Mouse (Mus musculus) bone marrow macrophage, adult 2 months (primary cell): ENCODE results near the gene Trim17. TPM values are rescaled to one million over a fixed set of nuclear protein-coding genes. Genes with fewer than 3 reads are reported as not detected.
A peak's percentile ranks its signal among the peaks of the same experiment; 100 is the strongest.

ENCODE experiments used
- H3K27ac ChIP-seq: 2 replicates; pipeline ENCODE4 v1.5.1; 2012; ENCODE audit warnings: low read depth, low read length; ENCODE audit not compliant: insufficient read depth
- H3K4me1 ChIP-seq: 2 replicates; pipeline ENCODE4 v1.6.1; 2012; ENCODE audit warnings: low read length; ENCODE audit not compliant: control insufficient read depth, insufficient read depth
- H3K4me3 ChIP-seq: 2 replicates; pipeline ENCODE4 v1.5.1; 2012; ENCODE audit warnings: mild to moderate bottlenecking, low read length, moderate library complexity; ENCODE audit not compliant: insufficient read depth
- CTCF ChIP-seq: IDR thresholded peaks from 2 replicates; pipeline ENCODE4 v1.5.1; 2012; ENCODE audit warnings: low read depth, mild to moderate bottlenecking, low read length, moderate library complexity
- POLR2A ChIP-seq: IDR thresholded peaks from 2 replicates; pipeline ENCODE4 v1.6.1; 2012; ENCODE audit warnings: mild to moderate bottlenecking, low read depth, low read length, borderline replicate concordance
- polyA plus RNA-seq: library from polyadenylated mRNA; stranded (reverse); fragments of >200 nt; gene quantifications from 2 replicates; pipeline ENCODE4 v1.2.4, GENCODE M21; 2012; ENCODE audit not compliant: missing spikeins, insufficient read depth, insufficient read length

The Trim17 gene
- polyA plus RNA-seq, 1 experiment = 0.28 TPM

DNA sequence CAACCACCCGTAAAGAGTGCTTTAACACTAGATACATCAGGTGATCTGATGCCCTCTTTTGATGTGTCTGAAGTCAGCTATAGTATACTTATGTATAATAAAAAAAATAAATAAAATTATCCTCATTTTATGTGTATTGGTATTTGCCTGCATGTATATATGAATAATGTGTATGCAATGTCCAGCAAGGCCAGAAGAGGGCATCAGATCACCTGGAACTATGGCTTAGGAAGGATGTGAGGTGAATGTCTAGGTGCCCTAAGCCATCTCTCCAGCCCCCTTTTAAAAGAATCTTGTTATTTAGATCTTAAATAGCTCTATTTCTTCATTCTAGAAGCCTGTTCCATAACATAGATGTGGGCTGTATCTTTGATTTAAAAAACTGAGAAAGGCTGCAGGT, 12.9 kb downstream of the Trim17 start:
- H3K27ac ChIP-seq = no peak overlapping the region
- TF ChIP-seq CTCF (no peak), POLR2A (no peak)
- no peak overlapping the region for H3K4me3 ChIP-seq
- peaks cover 14% of the 10 kb centered on the region for H3K4me1 ChIP-seq

DNA sequence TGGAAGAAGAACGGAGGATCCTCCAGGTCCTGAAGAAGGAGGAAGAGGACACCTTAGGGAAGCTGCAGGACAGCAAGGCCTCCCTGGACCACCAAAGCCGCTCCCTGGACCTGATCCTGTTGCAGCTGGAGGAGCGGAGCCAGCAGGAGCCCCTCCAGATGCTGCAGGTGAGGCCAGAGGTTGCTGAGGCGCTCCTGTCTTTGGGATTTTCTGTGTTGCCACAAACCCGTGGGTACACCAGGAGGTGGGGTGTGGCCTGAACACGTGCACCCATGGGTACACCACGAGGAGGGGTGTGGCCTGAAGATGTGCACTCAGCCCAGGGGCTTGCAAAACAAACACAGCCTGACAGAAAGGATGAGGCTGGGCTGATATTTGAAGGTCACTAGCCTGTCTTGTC, 14.1 kb downstream of the Trim17 start:
- Histone ChIP-seq H3K4me1 (peaks cover 14% of the 10 kb centered on the region), H3K27ac (no peak overlapping the region), H3K4me3 (no peak overlapping the region)
- no peak for TF ChIP-seq CTCF

DNA sequence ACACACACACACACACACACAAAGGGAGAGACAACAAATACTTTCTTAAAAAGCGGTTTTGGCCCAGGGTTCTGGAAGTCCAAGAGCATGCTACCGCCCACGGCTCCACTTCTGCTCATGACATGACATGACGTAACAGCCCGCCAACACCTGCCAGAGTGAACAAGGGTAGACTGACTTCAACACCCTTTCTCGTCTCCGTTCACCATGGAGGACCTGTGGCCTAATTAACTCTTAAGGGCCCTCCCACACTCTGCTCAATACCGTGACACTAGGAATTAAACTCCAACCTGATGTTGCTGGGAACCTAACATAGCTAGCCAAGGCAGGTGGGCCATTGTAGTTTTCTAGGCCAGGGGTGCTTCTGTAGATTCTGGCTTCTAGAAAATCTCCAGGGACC, 14.5 kb downstream of the Trim17 start:
- no peak overlapping the region for H3K4me3 ChIP-seq
- TF ChIP-seq POLR2A (no peak), CTCF (no peak)
- peaks cover 14% of the 10 kb centered on the region for H3K4me1 ChIP-seq
- no peak overlapping the region for H3K27ac ChIP-seq

DNA sequence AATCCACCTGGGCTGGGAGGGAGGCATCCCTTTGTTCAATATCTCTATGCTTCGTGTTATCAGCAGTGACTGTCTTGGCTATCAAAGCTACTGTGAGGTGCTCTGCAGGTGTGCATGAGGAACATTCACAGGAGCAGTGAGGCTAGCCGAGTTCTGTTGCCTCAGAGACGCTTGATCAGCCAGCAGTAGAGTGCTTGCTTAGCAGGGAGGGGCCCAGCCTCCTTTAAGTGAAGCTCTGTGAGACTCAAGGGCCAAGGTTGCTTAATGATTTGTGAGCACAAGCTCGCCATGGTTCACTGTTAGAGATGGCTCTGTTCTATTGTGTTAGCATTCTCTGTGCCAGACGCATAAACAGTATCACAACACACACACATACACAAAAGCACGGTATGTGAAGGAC, 15.2 kb downstream of the Trim17 start:
- Histone ChIP-seq H3K4me1 (peaks cover 10% of the 10 kb centered on the region), H3K4me3 (no peak overlapping the region), H3K27ac (no peak overlapping the region)
- no peak for TF ChIP-seq CTCF
- no peak for TF ChIP-seq POLR2A

DNA sequence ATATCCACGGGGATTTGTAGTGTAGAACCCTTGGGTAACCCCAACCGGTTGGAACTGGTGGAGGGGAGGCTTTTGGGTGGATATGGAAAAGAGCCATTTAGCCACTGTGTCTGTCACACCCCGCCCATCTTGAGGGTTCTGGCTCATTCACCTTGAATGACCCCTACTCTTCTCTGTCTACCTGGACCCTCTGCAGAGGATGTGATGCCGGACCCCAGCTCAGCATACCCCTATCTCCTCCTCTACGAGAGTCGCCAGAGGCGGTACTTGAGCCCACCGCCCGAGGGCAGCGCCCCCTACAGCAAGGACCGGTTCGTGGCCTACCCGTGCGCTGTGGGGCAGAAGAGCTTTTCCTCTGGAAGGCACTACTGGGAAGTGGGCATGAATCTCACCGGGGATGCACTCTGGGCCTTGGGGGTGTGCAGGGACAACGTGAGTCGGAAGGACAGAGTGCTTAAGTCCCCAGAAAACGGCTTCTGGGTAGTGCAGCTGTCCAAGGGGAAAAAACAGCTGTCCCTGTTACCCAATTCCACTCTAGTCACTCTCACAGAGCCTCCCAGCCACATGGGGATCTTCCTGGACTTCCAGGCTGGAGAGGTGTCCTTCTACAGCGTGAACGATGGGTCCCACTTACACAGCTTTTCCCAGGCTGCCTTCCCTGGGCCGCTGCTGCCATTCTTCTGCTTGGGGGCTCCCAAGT, 16.5 kb downstream of the Trim17 start:
- TF ChIP-seq CTCF (0 out of 2 replicates have a peak, but pooled peaks have one; percentile 16), POLR2A (no peak)
- H3K4me3 ChIP-seq = no peak overlapping the region
- H3K4me1 ChIP-seq = peaks cover 5% of the 10 kb centered on the region
- H3K27ac ChIP-seq = no peak overlapping the region

- peaks cover 5% of the 10 kb centered on the region for H3K4me1 ChIP-seq
- no peak overlapping the region for H3K4me3 ChIP-seq
- TF ChIP-seq POLR2A (no peak), CTCF (no peak)
- H3K27ac ChIP-seq = no peak overlapping the region
Observed at GRCm38 (mm10) chr11:58971796-58972195, 17.3 kb downstream of the Trim17 start.

GRCm38 (mm10) chr11:58974414-58974813, 19.9 kb downstream of the Trim17 start:
- no peak for TF ChIP-seq CTCF
- no peak for TF ChIP-seq POLR2A
- no peak overlapping the region for H3K27ac ChIP-seq
- H3K4me3 ChIP-seq = no peak overlapping the region
- H3K4me1 ChIP-seq = peaks cover 5% of the 10 kb centered on the region

- TF ChIP-seq POLR2A = no peak
- peak overlapping the region; percentile 97 for H3K4me3 ChIP-seq
- H3K4me1 ChIP-seq = peaks cover 20% of the 10 kb centered on the region
- peak overlapping the region; percentile 72 for H3K27ac ChIP-seq
Observed at GRCm38 (mm10) chr11:58977150-58977549, 22.7 kb downstream of the Trim17 start.

DNA sequence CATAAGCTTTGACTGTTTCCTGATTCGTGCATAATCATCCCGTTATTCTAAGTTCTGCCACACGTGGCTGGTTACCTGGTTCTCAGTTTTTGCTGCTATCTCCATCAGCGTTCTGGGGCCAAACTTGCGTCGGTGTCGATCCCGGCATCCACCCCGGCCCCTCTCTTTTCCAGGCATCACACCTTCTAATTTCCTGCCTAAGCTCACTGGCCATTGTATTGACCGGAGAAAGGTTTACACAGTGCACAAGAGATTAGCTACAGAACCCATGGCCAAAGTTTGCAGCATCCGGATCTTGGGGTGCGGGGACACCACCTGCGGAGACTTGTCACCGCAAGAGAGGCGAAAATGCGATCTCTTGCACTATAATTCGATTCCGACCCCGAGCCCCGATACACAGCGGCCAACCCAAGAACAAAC, 23.1 kb downstream of the Trim17 start:
- peak overlapping the region; percentile 72 for H3K27ac ChIP-seq
- peaks cover 24% of the 10 kb centered on the region for H3K4me1 ChIP-seq
- TF ChIP-seq CTCF = no peak
- TF ChIP-seq POLR2A = no peak
- H3K4me3 ChIP-seq = peak overlapping the region; percentile 97

GRCm38 (mm10) chr11:58978027-58978705, 23.7 kb downstream of the Trim17 start, which contains the start of gene Trim11:
TSS of gene Trim11 (plus strand) at chr11:58978093.
- TF ChIP-seq CTCF (no peak), POLR2A (no peak)
- peaks cover 28% of the 10 kb centered on the region for H3K4me1 ChIP-seq
- peak within 1 kb of the TSS; percentile 72 for H3K27ac ChIP-seq
- H3K4me3 ChIP-seq = peak within 1 kb of the TSS; percentile 97

- Histone ChIP-seq H3K4me3 (peak overlapping the region; percentile 97), H3K4me1 (peaks cover 28% of the 10 kb centered on the region), H3K27ac (peak overlapping the region; percentile 66)
- TF ChIP-seq CTCF (no peak), POLR2A (no peak)
Observed at GRCm38 (mm10) chr11:58978706-58979030, 24.2 kb downstream of the Trim17 start.
